ENCODE assay signal across 11 mouse cellular contexts in the genomic region with DNA sequence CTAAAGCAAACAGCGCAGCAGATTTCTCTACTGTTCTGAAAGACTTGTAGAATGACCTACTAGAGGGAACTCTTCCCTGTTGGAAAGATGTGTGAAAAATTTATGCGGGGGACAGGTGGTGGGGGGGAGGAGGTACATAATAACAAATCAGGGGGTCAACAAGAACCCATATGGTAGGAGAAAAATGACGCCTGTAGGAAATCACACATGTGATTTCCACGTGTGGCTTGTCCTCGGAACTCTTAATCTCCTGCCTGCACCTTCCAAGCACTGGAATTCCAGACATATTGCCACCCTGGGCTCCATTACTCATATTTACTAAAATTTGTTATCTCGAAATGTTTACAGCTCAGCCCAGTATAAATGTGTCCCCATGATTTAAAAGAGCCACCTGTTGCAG. TPM values are rescaled to one million over a fixed set of nuclear protein-coding genes. Genes with fewer than 3 reads are reported as not detected.
DNase-seq lines count a peak whose midpoint lies in the region; ATAC-seq and TF ChIP-seq lines count a peak whose summit lies in the region.
"Had no signal": no experiment of that assay in that cellular context is flagged by ENCODE, and none has a peak within 500 bp of the region (broad histone marks: within the 10 kb centered on the region; RNA-seq: fewer than 3 reads in every experiment).

No protein-coding gene starts in this region.

- no peaks in the 10 kb centered on the region; the same call in 1 of the 2 replicates for H3K4me1 ChIP-seq in lung, postnatal 0 days (ENCODE audit: insufficient read depth, low read depth, low read length)
- peaks cover 13% of the 10 kb centered on the region for H3K4me1 ChIP-seq in forebrain, embryonic 13.5 days
- peaks cover 10% of the 10 kb centered on the region for H3K4me1 ChIP-seq in limb, embryonic 14.5 days (ENCODE audit: control insufficient read depth, insufficient read depth, low read length)
- peaks cover 6% of the 10 kb centered on the region; the same call in 1 of the 2 replicates for H3K4me1 ChIP-seq in stomach, embryonic 15.5 days

- TF ChIP-seq EP300 in lung, postnatal 0 days (IDR thresholded peaks at IDR 0.05) = no peak

- 70% methylated on average over 6 of the region's 6 CpGs for WGBS in lung, postnatal 0 days
- 86% methylated on average over 6 of the region's 6 CpGs for WGBS in forebrain, embryonic 13.5 days
- whole genome bisulfite sequencing in limb, embryonic 14.5 days = 81% methylated on average over 6 of the region's 6 CpGs
- 68% methylated on average over 6 of the region's 6 CpGs for WGBS in stomach, embryonic 15.5 days

- peak overlapping the region; percentile 79 for H3K4me2 ChIP-seq in lung, postnatal 0 days (replicated peaks; ENCODE audit: low read depth, low read length)
- H3K4me2 ChIP-seq in forebrain, embryonic 13.5 days = peak overlapping the region; percentile 87
- H3K4me2 ChIP-seq in limb, embryonic 14.5 days (replicated peaks; ENCODE audit: low read depth, low read length, severe bottlenecking) = peak overlapping the region; percentile 56
- peak overlapping the region; percentile 69 for H3K4me2 ChIP-seq in stomach, embryonic 15.5 days

- H3K9ac ChIP-seq in lung, postnatal 0 days (replicated peaks; ENCODE audit: low read depth) = peak overlapping the region; percentile 95
- peak overlapping the region; percentile 98 for H3K9ac ChIP-seq in forebrain, embryonic 13.5 days
- H3K9ac ChIP-seq in limb, embryonic 14.5 days (ENCODE audit: low read depth, low read length, severe bottlenecking) = peak overlapping the region; percentile 97
- H3K9ac ChIP-seq in stomach, embryonic 15.5 days = peak overlapping the region; percentile 99

- H3K4me3 ChIP-seq in lung, postnatal 0 days (ENCODE audit: low read depth, low read length) = no peak overlapping the region
- peak overlapping the region; percentile 94 for H3K4me3 ChIP-seq in forebrain, embryonic 13.5 days
- peak overlapping the region; percentile 87 for H3K4me3 ChIP-seq in limb, embryonic 14.5 days (replicated peaks; ENCODE audit: low read length)
- peak overlapping the region; percentile 99 for H3K4me3 ChIP-seq in stomach, embryonic 15.5 days (replicated peaks)

- no peak for DNase-seq in lung, postnatal 0 days (ENCODE audit: low spot score)
- DNase-seq in lung, adult 18-20 months = no peak
- DNase-seq in limb, embryonic 14.5 days (ENCODE audit: low spot score) = no peak
- DNase-seq in right cerebral cortex, postnatal 25 days = no peak
- DNase-seq in spleen, adult 18-20 months = no peak
- DNase-seq: adrenal gland, adult 2 months; left cerebral cortex, postnatal 4 days; right cerebral cortex, postnatal 4 days had no signal

- no peak for ATAC-seq in lung, postnatal 0 days
- no peak for ATAC-seq in forebrain, embryonic 13.5 days
- no peak for ATAC-seq in limb, embryonic 14.5 days (ENCODE audit: low FRiP score, low read depth)
- no peak for ATAC-seq in stomach, embryonic 15.5 days (ENCODE audit: insufficient read depth, low FRiP score, low read depth)
- ATAC-seq in CD4-positive, CD25-positive, alpha-beta regulatory T cell, adult 4 months = no peak

- TF ChIP-seq CTCF in lung, postnatal 0 days (IDR thresholded peaks at IDR 0.05) = no peak

- H3K27ac ChIP-seq in lung, postnatal 0 days (ENCODE audit: low read length) = no peak overlapping the region
- no peak overlapping the region for H3K27ac ChIP-seq in forebrain, embryonic 13.5 days
- no peak overlapping the region for H3K27ac ChIP-seq in limb, embryonic 14.5 days (replicated peaks; ENCODE audit: low read depth, low read length)
- no peak overlapping the region for H3K27ac ChIP-seq in stomach, embryonic 15.5 days

- TF ChIP-seq POLR2A in limb, embryonic 14.5 days (IDR thresholded peaks at IDR 0.05; ENCODE audit: borderline replicate concordance, extremely low read depth, insufficient read depth, insufficient read length) = no peak

- peaks cover 31% of the 10 kb centered on the region for H3K36me3 ChIP-seq in lung, postnatal 0 days (ENCODE audit: insufficient read depth, low read length)
- peaks cover 37% of the 10 kb centered on the region for H3K36me3 ChIP-seq in forebrain, embryonic 13.5 days (ENCODE audit: poor library complexity, severe bottlenecking)
- H3K36me3 ChIP-seq in limb, embryonic 14.5 days (ENCODE audit: control insufficient read depth, insufficient read depth, low read length) = peaks cover 38% of the 10 kb centered on the region
- peaks cover 25% of the 10 kb centered on the region for H3K36me3 ChIP-seq in stomach, embryonic 15.5 days

- no peaks in the 10 kb centered on the region for H3K9me3 ChIP-seq in lung, postnatal 0 days (ENCODE audit: low read length)
- no peaks in the 10 kb centered on the region for H3K9me3 ChIP-seq in forebrain, embryonic 13.5 days (replicated peaks)
- H3K9me3 ChIP-seq in limb, embryonic 14.5 days (ENCODE audit: control insufficient read depth, low read length) = no peaks in the 10 kb centered on the region
- no peaks in the 10 kb centered on the region for H3K9me3 ChIP-seq in stomach, embryonic 15.5 days

- H3K27me3 ChIP-seq in lung, postnatal 0 days (replicated peaks; ENCODE audit: insufficient read depth, low read length) = no peaks in the 10 kb centered on the region
- H3K27me3 ChIP-seq in forebrain, embryonic 13.5 days = no peaks in the 10 kb centered on the region
- H3K27me3 ChIP-seq in limb, embryonic 14.5 days (ENCODE audit: control insufficient read depth, insufficient read depth, low read length) = no peaks in the 10 kb centered on the region
- no peaks in the 10 kb centered on the region for H3K27me3 ChIP-seq in stomach, embryonic 15.5 days (replicated peaks)

RNA-seq across cellular contexts. Expression of gene Rbm17, which starts 2.2 kb away (rescaled TPM):
- polyA plus RNA-seq in lung, postnatal 0 days (2015; fragmentation: Nextera tagmentation; extraction: Ambion mirVana) = 72.6 and 73.1 TPM in 2 replicates
- polyA plus RNA-seq in forebrain, embryonic 13.5 days (2015; fragmentation: Nextera tagmentation; extraction: Ambion mirVana) = 160 and 167 TPM in 2 replicates
- polyA plus RNA-seq in limb, embryonic 14.5 days (2012; rRNA removed) = 118 and 202 TPM in 2 replicates
- polyA plus RNA-seq in limb, embryonic 14.5 days (2014; fragmentation: Nextera tagmentation; extraction: Ambion mirVana) = 141 and 145 TPM in 2 replicates
- 125 and 132 TPM in 2 replicates for polyA plus RNA-seq in stomach, embryonic 15.5 days (2015; fragmentation: Nextera tagmentation; extraction: Ambion mirVana)
- polyA plus RNA-seq in CD4-positive, CD25-positive, alpha-beta regulatory T cell, adult 4 months (2017; shearing (Covaris generic)) = 10 to 100 TPM; 34.7 TPM

RNA-seq across cellular contexts. Expression of gene Gm17490, which starts 24.3 kb away (rescaled TPM):
- polyA plus RNA-seq in lung, postnatal 0 days (2015; fragmentation: Nextera tagmentation; extraction: Ambion mirVana) = not detected in 2 replicates
- polyA plus RNA-seq in forebrain, embryonic 13.5 days (2015; fragmentation: Nextera tagmentation; extraction: Ambion mirVana) = not detected in 2 replicates
- polyA plus RNA-seq in limb, embryonic 14.5 days (2012; rRNA removed) = not detected in 2 replicates
- polyA plus RNA-seq in limb, embryonic 14.5 days (2014; fragmentation: Nextera tagmentation; extraction: Ambion mirVana) = not detected in 2 replicates
- not detected in 2 replicates for polyA plus RNA-seq in stomach, embryonic 15.5 days (2015; fragmentation: Nextera tagmentation; extraction: Ambion mirVana)
- polyA plus RNA-seq in CD4-positive, CD25-positive, alpha-beta regulatory T cell, adult 4 months (2017; shearing (Covaris generic)) = not detected
- polyA plus RNA-seq: adrenal gland, adult 2 months had no signal

RNA-seq across cellular contexts. Expression of gene Il2ra, which starts 40.8 kb away (rescaled TPM):
- 0.04 TPM in 1 of 2 replicates, not detected in the other for polyA plus RNA-seq in lung, postnatal 0 days (2015; fragmentation: Nextera tagmentation; extraction: Ambion mirVana)
- polyA plus RNA-seq in forebrain, embryonic 13.5 days (2015; fragmentation: Nextera tagmentation; extraction: Ambion mirVana) = not detected in 2 replicates
- 0.01 TPM in 1 of 2 replicates, not detected in the other for polyA plus RNA-seq in limb, embryonic 14.5 days (2012; rRNA removed)
- polyA plus RNA-seq in limb, embryonic 14.5 days (2014; fragmentation: Nextera tagmentation; extraction: Ambion mirVana) = not detected in 2 replicates
- polyA plus RNA-seq in stomach, embryonic 15.5 days (2015; fragmentation: Nextera tagmentation; extraction: Ambion mirVana) = 0.04 TPM in 1 of 2 replicates, not detected in the other
- 100 to 1,000 TPM; 347 to 420 TPM for polyA plus RNA-seq in CD4-positive, CD25-positive, alpha-beta regulatory T cell, adult 4 months (2017; shearing (Covaris generic))
- polyA plus RNA-seq: adrenal gland, adult 2 months had no signal

RNA-seq across cellular contexts. Expression of gene Pfkfb3, which starts 47.9 kb away (rescaled TPM):
- 17.7 and 18.3 TPM in 2 replicates for polyA plus RNA-seq in lung, postnatal 0 days (2015; fragmentation: Nextera tagmentation; extraction: Ambion mirVana)
- 21.5 and 21.7 TPM in 2 replicates for polyA plus RNA-seq in forebrain, embryonic 13.5 days (2015; fragmentation: Nextera tagmentation; extraction: Ambion mirVana)
- polyA plus RNA-seq in limb, embryonic 14.5 days (2012; rRNA removed) = 19.6 and 25.3 TPM in 2 replicates
- polyA plus RNA-seq in limb, embryonic 14.5 days (2014; fragmentation: Nextera tagmentation; extraction: Ambion mirVana) = 11.4 and 11.9 TPM in 2 replicates
- polyA plus RNA-seq in stomach, embryonic 15.5 days (2015; fragmentation: Nextera tagmentation; extraction: Ambion mirVana) = 17.1 and 19.7 TPM in 2 replicates
- 10 to 100 TPM; 17.6 to 22.7 TPM for polyA plus RNA-seq in CD4-positive, CD25-positive, alpha-beta regulatory T cell, adult 4 months (2017; shearing (Covaris generic))

Comparison
In these comparisons a context has a peak if more than half of its experiments do, and no peak if none do; other contexts are left out.
1. RNA of gene Il2ra, which starts 40.8 kb away (polyA plus RNA-seq): 347 to 420 TPM in CD4-positive, CD25-positive, alpha-beta regulatory T cell, adult 4 months; 0.04 TPM in stomach, embryonic 15.5 days, 0.04 TPM in lung, postnatal 0 days, not detected in forebrain, embryonic 13.5 days and 0.01 TPM in limb, embryonic 14.5 days; every median in the first group is over 100 times any median in the second.
2. Peak in every context shown above with its lines, with median percentiles within 50 percentile points of each other: H3K4me2 ChIP-seq and H3K9ac ChIP-seq.